Mouse (Mus musculus): ENCODE data around the gene Pla2g2d.

Pla2g2d gene

DNA sequence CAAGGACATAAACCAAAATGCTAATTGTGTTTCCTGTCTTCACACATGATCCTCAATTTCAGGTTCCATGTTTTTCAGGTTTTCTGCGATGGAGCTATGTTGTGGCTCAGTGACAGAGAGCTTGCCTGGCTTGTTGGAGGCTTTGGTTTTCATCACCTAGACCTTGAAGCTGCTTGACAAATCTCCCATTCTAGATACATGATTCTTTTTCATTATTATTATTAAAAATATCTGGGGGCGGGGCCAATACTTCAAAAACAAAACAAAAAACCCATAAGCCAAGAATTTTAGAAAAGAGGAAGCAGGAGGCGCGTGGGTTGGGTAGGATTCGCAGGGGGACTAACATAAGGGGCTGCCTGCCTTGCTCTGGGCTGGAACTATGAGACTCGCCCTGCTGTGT lies at the start of gene Pla2g2d:
Gene Pla2g2d, plus strand, starts transcription at position 301 of the 400 bp plus-strand sequence.
- DNase-seq (ENCODE audit: low read depth), result no peak

- no peak for DNase-seq (ENCODE audit: low read depth)
These were observed 49.8 kb upstream of the Pla2g2d start for GRCm38 (mm10) chr4:138725751-138726150.

DNA sequence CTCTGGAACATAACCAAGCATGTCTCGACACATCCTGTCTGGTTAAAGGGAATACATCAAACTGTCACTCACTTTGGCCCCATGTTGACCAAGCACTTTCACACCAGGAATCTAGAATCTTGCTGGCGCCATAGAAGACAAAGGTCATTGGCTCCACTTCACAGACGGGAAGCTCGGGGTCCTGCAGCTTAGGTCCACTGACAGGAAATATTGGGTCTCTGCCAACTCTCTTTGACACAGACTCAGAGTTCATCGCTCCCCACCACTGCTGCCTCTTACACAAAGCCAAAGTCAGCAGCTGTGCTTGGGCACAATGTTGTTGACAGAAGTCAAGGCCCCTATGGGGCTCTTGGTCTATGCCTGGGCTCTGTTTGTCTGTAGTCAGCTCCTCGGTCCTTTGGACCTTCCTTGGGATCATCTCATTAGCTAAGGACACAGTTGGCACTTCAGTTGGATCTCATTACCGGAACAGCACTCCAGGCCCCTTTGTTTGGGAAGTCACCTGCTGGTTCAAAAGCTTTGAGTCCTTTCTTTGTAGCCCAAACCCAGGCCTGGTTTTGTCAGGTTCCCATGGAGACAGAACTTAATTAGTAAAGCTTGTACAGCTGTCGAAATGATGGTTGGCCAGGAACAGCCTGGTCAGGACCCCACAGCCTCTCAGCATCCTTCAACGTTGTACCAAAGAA lies 46.4 kb upstream of the Pla2g2d start:
- no peak for DNase-seq (ENCODE audit: low read depth)

GRCm38 (mm10) chr4:138734105-138734504 lies 41.4 kb upstream of the Pla2g2d start:
- DNase-seq (ENCODE audit: low read depth), result no peak

DNA sequence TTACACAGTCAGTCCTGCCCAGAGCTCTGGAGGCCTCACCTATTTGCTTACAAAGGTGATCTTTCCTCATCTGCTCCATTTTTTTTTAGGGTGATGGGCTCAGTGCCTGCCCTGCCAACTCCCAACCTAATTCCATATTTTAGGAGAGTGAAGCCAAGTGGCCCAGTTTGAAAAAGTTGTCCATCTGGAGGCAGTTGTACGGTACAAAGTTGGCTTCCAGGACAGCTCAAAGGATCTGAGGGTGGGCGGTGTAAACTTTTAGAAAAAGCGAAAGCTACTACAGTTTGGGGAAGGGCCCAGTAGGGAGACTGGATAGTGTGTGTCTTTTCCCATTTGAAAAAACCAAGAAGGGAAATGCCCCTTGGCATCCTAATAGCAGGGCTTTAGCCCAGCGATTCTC lies 40.7 kb upstream of the Pla2g2d start:
- DNase-seq (ENCODE audit: low read depth), result no peak

DNA sequence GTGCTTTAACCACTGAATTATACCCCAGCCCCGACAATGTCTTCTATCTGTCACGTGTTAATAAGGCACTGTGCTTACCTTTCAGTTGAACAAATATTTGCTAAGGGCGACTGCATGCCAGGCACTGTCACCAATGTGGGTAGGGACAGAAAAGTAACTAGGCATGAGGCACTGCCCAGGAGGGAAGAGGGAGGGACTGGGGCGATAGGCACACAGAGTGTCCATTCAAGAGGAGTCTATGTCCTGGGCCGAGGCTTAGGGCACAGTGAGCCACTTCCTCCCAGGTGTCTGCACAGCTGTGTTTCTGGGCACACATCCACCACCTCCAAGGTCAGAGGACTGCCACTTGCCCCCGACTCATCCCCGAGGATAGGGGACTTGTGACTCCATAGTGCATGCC lies 38.5 kb upstream of the Pla2g2d start, which contains the start of gene Ubxn10:
Gene Ubxn10, minus strand, starts transcription at position 137 of the 400 bp plus-strand sequence.
- DNase-seq (ENCODE audit: low read depth), result no peak

DNA sequence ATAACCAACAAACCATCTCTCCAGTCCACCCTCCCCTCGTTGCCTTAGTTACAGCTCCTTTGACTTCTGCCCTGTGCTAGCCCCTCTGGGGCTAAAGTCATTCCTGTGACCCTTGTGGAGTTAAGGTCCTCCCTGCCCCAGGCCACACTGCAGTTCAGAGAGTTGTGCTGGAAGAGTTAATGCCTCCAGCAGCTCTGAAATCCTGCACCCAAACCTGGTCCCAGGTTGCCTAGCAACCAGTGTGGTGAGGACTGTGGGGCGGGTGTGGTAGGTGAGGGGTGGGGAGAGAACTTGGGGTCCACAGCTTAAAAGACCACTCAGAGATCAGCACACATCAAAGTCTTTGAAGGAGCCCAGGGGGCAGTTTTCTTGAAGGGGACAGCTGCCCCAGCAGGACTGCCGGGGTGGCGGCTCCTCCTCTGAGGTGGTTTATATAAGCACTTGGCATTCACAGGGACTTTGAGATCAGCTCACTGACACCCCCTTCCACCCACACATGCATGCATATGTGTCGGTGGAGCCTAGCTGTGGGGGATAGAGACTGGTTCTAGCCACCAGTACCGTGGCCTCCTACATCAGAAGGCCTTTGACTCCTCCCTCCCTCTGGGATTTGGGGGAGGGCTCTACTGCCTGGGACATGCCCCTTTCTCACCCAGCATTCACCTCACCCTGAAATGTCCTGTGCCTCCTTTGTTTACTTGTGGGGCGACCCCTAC lies 36.2 kb upstream of the Pla2g2d start:
- DNase-seq (ENCODE audit: low read depth), result no peak

DNA sequence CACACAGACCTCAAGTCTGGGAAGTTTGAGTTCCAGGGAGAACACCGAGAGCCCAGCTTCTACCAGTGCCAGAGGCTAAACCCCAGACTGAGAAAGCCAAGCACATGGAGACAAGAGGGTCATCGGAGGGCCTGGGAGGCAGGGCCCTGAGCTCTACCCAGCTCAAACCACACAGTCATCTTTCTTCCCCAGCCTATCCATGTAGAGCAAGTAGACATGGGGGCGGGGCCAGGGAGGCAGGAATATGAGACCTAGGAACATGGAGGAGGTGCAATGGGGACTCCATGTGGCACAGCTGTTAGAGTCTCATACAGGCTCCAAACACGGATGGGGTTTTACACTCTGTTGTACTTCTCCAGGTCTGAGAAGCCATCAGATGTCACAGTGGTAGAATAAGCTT lies 29.7 kb upstream of the Pla2g2d start:
- DNase-seq (ENCODE audit: low read depth), result no peak

GRCm38 (mm10) chr4:138746866-138747265 lies 28.7 kb upstream of the Pla2g2d start:
- no peak for DNase-seq (ENCODE audit: low read depth)

GRCm38 (mm10) chr4:138747851-138748250 lies 27.7 kb upstream of the Pla2g2d start:
- no peak for DNase-seq (ENCODE audit: low read depth)

DNA sequence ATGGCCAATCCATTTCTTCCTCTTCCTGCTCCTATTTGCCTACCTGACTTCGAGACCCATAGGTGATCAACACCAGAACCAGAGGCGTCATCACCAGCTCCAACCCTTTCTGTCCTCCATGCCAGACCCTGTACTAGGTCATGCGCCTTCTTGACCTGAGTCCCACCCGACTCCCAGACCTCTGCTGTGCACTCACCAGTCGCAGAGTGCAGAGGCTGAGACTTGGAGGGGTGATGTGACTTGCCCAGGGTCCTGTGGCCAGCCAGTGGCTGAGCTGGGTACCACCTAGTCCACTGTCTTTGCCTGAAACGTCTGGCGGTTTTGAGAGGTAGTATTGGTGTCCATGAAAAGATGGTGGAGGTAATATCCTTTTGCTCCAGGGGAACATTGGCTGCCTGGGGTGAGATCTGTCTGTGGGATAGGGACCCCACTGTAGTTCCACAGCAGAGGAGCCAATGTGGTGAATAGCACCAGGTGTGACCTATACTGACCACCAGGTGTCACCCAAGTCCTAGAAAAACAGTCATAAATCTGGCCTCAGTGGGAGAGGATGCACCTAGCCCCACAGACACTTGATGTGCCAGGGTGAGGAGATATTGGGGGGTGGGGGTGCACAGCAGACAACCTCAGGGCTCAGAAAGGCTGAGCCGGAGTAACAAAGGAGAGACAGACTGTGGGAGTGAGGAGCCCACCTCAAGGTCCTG lies 27.0 kb upstream of the Pla2g2d start:
- DNase-seq (ENCODE audit: low read depth), result no peak

- no peak for DNase-seq (ENCODE audit: low read depth)
These were observed 22.9 kb upstream of the Pla2g2d start for GRCm38 (mm10) chr4:138752603-138753002.

- no peak for DNase-seq (ENCODE audit: low read depth)
These were observed 21.9 kb upstream of the Pla2g2d start for GRCm38 (mm10) chr4:138753608-138754007.

- no peak for DNase-seq (ENCODE audit: low read depth)
These were observed 21.1 kb upstream of the Pla2g2d start for GRCm38 (mm10) chr4:138754432-138754831.

DNA sequence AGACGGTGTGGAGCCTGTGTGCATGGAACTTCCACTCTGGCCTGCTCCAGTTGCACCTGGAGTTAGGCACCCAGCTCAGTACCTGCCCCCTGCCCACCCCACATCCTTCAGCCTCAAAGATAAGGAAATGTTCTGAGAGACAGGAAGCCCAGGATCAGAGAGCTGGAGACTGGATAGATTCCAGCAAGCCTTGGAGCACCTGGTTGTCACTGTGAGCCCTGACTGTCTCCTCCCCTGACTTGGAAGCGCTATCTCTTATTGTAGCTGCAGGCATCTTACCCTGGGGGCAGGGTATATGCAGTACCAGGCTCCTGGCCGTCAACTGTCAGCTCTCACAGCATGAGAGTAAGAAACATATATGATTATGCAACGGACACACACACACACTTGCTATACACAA lies 20.1 kb upstream of the Pla2g2d start:
- no peak for DNase-seq (ENCODE audit: low read depth)

DNA sequence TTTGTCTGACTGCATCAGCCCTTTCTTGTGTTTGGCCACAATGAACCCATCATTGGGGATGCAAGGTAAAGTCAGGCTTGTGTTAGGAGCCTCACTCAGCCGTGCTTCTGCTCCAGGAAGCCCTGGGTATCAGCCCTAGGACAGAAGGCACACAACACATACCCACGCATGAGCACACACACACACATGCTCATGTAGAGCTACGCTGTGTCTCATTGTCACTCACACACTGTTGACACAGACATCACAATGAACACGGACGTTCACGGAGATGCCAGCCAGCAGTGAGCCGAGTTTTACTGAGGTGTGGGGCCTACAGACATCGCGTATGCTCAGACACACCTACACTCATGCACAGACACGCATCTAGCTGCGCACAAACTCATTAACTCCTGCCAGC lies 19.6 kb upstream of the Pla2g2d start:
- no peak for DNase-seq (ENCODE audit: low read depth)

- DNase-seq (ENCODE audit: low read depth), result no peak
These were observed 18.1 kb upstream of the Pla2g2d start, which contains the start of gene Pla2g2f for GRCm38 (mm10) chr4:138757416-138757815. Pla2g2f (minus strand) TSS chr4:138757626.

- no peak for DNase-seq (ENCODE audit: low read depth)
These were observed 13.3 kb upstream of the Pla2g2d start for GRCm38 (mm10) chr4:138762266-138762665.

DNA sequence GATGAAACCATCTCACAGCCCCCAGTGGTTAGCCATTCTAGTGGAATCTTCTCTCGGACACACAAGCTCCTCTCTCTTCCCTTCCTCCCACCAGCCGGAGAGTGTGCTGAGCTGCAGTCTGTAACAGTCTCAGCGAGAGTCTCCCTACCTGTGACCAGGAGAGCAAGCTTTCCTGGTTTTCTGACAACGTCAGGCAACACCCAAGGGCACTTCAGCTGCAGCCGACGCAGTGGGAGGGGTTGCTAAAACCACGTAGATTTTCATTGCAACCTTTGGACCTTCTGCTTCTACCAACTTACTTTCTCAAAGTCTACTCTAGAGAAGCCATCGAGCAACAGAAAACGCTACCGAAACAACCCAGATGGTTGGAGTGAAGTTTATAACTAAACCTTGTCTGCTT lies 3.6 kb upstream of the Pla2g2d start:
- DNase-seq (ENCODE audit: low read depth), result no peak

DNA sequence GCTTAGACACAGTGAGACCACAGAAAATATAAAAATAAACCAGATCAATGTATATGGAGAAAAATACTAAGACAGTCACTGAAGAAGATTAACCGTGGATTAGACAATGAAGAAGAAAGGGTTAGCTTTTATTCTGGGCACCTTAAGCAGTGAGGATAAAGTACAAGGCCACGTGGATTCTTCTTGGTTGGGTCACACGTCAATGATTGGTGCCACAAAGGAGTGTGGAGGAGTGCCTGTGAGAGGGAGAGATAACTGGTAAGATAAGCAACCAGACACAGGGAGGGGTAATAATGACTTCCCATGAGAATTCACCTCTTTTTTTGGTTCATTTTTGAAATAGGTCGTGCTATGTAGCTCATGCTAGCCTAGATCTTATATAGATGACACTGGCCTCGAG lies 3.1 kb upstream of the Pla2g2d start:
- no peak for DNase-seq (ENCODE audit: low read depth)

DNA sequence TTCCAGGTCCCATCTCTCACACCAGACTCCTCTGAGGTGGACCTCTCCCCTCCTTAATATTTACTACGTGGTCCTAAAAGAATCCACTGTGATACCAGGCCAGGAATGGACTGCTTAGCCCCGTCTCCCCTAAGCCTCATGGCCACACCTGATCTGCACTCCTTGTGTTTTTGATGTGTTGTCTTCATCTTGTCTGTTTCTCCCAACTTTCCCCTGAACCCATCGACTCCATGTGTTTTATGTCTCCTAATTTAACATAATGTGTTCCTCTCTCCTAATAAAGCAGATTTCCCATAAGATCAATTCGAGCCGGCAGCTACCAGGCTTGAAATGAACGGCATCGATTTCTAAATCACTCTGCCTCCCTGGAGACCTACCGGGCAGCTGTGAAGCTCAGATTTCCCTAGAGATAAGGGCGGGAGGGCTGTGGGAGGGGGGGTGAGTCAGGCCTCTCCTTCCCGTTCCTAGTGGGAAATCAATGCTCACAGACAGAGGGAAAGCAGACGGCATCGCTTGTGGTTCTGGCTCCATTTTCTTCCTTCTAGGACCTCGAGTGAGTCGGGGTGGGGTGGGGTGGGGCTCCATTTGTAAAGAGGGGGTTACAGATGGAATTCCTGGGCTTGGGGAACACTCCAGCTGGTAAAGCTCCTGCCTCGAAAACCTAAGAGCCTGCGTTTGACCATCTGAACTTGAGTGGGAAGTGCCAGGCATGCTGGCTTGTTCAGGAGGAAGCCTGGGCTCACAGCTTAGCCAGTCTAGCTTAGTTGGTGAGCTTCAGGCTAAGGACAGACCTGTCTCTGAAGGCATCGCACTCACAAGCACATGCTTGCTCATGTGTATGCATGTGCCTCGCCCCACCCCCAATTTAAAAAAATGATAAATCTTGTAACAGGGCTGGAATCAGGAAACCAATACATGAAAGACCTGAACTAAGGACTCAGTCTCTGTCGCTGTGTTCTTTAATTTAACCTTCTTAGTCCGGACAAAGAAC lies 2.2 kb downstream of the Pla2g2d start:
- no peak for DNase-seq (ENCODE audit: low read depth)

- no peak for DNase-seq (ENCODE audit: low read depth)
These were observed 4.8 kb downstream of the Pla2g2d start for GRCm38 (mm10) chr4:138780300-138780699.

Measured in c-Kit-positive CD71-positive TER-119-negative erythroid progenitor cells, embryonic 14.5 days (primary cell).